8 mouse cellular contexts compared by ENCODE assay signal in genomic region chrX:48623379-48624053, GRCm38 (mm10). TPM values are rescaled to one million over a fixed set of nuclear protein-coding genes. Genes with fewer than 3 reads are reported as not detected.
A peak's percentile ranks its signal among the peaks of the same experiment; 100 is the strongest.
DNase-seq lines count a peak whose midpoint lies in the region; ATAC-seq and TF ChIP-seq lines count a peak whose summit lies in the region.

TSS of gene Slc25a14 (plus strand) at chrX:48623413.

- H3K27ac ChIP-seq in hindbrain, embryonic 16.5 days (ENCODE audit: low read depth, low read length), result peak within 1 kb of the TSS; percentile 88
- peak within 1 kb of the TSS; percentile 86 for H3K27ac ChIP-seq in left cerebral cortex, adult 2 months

- no peaks in the 10 kb centered on the region for H3K4me1 ChIP-seq in hindbrain, embryonic 16.5 days (ENCODE audit: control insufficient read depth, insufficient read depth, low read depth, low read length)

- no peaks in the 10 kb centered on the region for H3K9me3 ChIP-seq in hindbrain, embryonic 16.5 days (ENCODE audit: control insufficient read depth, low read length)

- DNase-seq in T-cell, adult 2 months (ENCODE audit: low spot score), result peak; percentile 77
- DNase-seq in cerebellum, postnatal 4 days (ENCODE audit: low spot score in 2 of 2), result peak; percentile 34 to 59
- DNase-seq in gastrocnemius, adult 18-20 months (ENCODE audit: low spot score), result peak; percentile 66
- peak; percentile 71 to 76 for DNase-seq in left cerebral cortex, adult 2 months (ENCODE audit: extremely low spot score in 1 of 2, low spot score in 2 of 2)
- peak; percentile 79 to 84 for DNase-seq in right cerebral cortex, adult 2 months (ENCODE audit: low spot score in 2 of 2)
- DNase-seq in urinary bladder, postnatal 14 days (ENCODE audit: low spot score), result peak; percentile 78

- no peaks in the 10 kb centered on the region for H3K27me3 ChIP-seq in hindbrain, embryonic 16.5 days (replicated peaks; ENCODE audit: control insufficient read depth, insufficient read depth, low read length)

- WGBS in hindbrain, embryonic 16.5 days, result 15% methylated on average over 38 of the region's 38 CpGs

- H3K4me2 ChIP-seq in hindbrain, embryonic 16.5 days (ENCODE audit: low read length), result peak within 1 kb of the TSS; percentile 51

- ATAC-seq in hindbrain, embryonic 16.5 days, result peak; percentile 98
- peak; percentile 99 for ATAC-seq in megakaryocyte, adult 5-6 weeks (ENCODE audit: poor library complexity, severe bottlenecking)

- H3K4me3 ChIP-seq in hindbrain, embryonic 16.5 days (ENCODE audit: low read length), result peak within 1 kb of the TSS; percentile 62
- peak within 1 kb of the TSS; percentile 58 for H3K4me3 ChIP-seq in left cerebral cortex, adult 2 months

- intact Hi-C loops in left cerebral cortex, adult 2 months (cut with DNase I), result loop anchor here (1.0 kb wide), 1 partner anchor 29 kb away; the partner anchor contains the start of gene Zfp280c

- H3K36me3 ChIP-seq in hindbrain, embryonic 16.5 days (ENCODE audit: control insufficient read depth, insufficient read depth, low read length), result no peaks in the 10 kb centered on the region

- H3K9ac ChIP-seq in hindbrain, embryonic 16.5 days (ENCODE audit: low read depth, low read length), result peak within 1 kb of the TSS; percentile 62

- no peak for TF ChIP-seq CTCF in left cerebral cortex, adult 2 months (IDR thresholded peaks at IDR 0.05)

RNA-seq across cellular contexts. Expression of gene Slc25a14, which starts in this region (rescaled TPM):
- total RNA-seq in gastrocnemius, adult 18-20 months (2021), result 1 to 10 TPM; 1.9 to 2.3 TPM
- 42.8 and 45.5 TPM in 2 replicates for polyA plus RNA-seq in hindbrain, embryonic 16.5 days (2015; fragmentation: Nextera tagmentation; extraction: Ambion mirVana)
- total RNA-seq in left cerebral cortex, adult 2 months (2021), result 10 to 100 TPM; 58.3 to 68.5 TPM
- total RNA-seq in megakaryocyte, adult 5-6 weeks (2015), result 6.0 and 7.0 TPM in 2 replicates
- total RNA-seq in megakaryocyte, adult 5-6 weeks (2017), result 5.0 and 16.1 TPM in 2 replicates

Comparison
In these comparisons a context has a peak if more than half of its experiments do, and no peak if none do; other contexts are left out.
1. Peak in every context shown above with its lines: DNase-seq, ATAC-seq, H3K4me3 ChIP-seq and H3K27ac ChIP-seq.